Mouse (Mus musculus) spleen, postnatal 4 days (tissue): ENCODE data around the gene Tecr.
"Not testable (repeated sequence)": the region's sequence is repeated elsewhere in the genome, so short reads cannot be mapped to it uniquely, and the experiment has no call there.

Experiments
- DNase-seq, 2 experiments: peaks; one replicate each; pipeline ENCODE4 v3.0.0; 2022; ENCODE audit warnings: low spot score in 2 of 2

Gene Tecr

DNA sequence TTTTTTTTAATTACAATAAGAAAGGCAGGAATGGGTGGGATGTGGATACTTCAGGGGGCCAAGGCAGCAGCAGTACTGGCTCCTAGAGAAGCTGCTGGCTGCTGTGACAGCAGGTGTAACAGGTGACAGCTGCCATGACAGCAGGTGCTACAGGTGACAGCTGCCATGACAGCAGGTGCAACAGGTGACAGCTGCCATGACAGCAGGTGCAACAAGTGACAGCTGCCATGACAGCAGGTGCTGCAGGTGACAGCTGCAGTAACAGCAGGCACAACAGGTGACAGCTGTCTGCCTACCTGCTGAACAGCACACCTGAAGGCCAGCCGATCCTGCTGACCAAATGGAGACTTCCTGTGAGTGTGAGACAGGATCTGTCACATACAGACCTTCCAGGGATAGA, 23.0 kb downstream of the Tecr start:
- no peak for DNase-seq

DNA sequence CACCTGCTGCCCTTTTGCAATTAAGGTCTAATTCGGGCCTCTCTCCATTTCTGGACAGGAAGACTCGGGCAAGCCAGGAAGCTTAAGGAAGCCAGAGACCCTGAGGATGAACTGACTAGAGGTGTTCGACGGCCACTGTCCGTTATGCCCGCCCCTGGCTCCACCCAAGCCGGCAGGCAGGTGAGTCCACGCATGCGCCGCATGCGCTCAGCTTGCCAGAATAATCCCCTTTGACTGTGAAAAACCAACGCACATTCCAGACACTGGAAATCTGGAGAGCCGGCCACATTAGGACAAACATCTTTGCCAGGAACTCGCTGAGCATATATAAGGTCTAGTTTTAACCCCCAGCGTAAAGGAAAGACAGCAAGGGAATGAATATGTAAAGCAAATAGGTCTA, 24.5 kb downstream of the Tecr start:
- DNase-seq = no peak

DNA sequence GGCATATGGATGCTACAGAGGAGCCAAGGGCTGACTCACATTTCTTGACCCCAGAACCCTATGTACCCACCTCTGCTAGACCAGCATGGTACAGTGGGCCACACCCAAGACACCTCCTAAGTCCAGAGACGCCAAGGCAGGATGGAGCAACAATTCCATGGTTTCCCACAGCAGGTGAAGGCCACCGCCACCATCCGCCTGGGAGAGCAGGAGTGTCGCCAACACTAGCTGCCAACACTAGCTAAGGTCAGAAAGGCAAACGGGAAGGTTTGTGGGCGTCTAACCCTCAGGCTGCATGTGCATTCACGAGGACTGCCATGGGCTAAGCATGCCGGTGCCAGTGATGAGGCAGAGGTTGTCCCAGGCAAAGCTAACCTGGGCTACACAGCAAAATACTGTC, 25.5 kb downstream of the Tecr start:
- no peak for DNase-seq

DNA sequence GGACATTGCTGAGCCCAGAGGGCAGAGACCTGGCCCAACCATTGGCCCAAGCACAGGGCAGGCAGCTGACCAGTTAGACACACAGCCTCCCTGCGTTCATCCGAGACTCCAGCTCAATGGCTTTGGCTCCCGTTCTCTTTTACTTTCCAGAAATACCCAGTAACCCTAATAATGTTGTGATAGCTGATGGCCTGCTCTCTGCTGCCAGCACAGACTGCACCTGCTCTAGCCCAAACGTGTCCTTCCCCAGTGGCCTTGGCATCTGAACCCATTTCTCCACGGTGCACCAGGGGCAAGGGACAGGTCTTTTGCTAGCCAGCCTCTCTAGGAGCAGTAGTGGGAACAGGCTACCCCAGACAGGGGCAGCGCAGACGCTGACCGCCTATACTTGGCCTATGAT, 26.9 kb downstream of the Tecr start:
- DNase-seq = no peak

DNA sequence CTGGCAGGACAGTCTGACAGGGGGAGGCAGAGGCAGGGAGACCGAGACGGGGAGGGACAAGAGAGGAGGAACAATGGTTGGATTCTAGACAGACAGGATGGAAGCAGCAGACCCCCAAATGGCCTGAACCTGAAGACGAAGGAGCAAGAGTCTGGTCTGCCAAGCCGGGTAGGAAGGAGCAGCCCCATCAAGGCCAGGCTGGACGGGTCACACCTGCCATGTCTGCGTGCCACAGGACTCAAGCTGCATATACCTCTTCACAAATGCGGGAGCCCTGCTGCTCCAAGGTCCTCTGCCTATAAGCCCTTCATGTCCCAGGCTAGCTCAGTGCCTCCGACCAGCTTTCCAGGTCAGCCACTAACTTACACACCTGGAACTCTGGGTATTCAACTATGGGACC, 28.1 kb downstream of the Tecr start:
- peak; percentile 8 to 54 for DNase-seq

DNA sequence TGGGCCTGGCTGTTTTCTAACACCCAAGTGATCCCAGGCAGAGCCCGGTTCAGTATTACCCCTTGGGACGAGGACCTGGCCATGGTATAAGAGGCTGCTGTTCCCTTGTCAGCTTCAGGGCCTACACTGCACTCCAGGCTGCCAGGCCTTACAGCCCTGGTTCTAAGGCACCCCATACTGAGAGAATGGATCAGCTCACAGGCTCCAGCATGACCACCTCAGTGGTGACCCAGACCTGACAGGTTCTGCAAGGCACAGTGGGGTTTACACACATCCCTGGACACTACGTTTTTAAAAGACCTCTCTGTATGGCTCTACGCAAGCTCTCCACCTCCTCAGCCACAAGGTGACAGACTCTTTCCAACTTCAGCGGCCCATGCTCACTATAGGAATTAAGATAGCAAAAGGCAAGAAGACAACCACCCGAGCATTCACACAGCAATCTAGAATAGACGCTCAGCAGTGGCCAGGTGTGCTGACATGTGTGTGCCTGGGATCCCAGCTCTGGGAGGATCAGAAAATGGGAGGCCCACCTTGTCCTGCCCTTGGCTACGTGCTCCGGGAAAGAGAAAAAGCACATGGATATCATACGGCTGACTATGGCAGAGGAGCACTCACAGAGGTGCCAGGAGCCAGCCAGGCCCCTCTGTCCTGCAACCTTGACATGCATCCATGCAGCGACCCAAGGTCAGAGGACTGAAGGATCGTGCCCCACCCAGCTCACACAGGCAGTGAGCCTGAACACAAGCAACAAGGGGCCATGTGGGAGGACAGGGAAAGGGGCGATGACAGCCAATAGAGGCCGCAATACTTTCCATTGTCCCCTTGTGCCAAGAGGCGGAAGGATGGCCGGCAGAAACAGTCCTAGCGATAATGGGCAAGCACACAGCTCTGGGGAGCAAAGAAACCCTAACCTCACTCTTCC, 29.4 kb downstream of the Tecr start:
- peak; percentile 11 to 59 for DNase-seq

DNA sequence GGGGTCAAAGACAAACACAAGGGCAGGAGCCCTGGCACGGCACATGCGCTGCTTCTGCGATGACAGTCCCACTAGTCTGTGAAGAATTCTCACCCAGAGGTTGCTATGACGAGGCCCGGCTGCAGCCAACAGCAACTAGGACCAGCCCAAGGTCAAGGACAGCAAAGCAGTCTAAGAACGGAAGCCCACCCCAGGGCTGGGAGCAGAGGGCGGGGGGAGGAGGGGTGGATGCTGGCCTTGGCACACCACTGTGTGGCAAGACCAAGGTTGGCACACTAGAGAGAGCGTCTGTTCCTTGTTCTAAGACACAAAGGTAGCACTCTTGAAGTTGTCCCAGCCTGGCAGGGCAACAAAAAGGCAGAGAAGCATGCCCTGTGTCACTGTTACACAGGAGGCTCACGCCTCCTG, 30.4 kb downstream of the Tecr start:
- peak; percentile 25 to 64 for DNase-seq

DNA sequence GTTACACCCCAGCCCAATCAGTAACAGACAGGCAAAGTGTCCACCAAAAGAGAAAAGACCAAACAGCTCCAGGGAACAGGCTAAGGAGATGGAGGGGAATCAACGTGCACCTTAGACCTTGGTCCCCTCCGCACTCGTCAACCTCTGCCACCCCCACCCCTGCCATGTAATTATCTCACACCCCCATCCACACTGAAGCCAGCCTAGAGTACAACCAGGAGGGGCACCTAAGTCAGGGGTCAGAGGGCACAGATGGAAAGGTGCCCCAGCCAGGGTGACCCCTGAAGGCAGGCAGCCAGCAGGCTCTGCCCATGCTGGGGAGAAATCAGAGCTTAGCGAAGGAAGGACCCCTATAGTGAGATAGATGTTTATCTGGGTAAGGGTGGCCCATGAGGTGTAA, 30.9 kb downstream of the Tecr start:
- DNase-seq = peak in 1 of 2 experiments; percentile 59

DNA sequence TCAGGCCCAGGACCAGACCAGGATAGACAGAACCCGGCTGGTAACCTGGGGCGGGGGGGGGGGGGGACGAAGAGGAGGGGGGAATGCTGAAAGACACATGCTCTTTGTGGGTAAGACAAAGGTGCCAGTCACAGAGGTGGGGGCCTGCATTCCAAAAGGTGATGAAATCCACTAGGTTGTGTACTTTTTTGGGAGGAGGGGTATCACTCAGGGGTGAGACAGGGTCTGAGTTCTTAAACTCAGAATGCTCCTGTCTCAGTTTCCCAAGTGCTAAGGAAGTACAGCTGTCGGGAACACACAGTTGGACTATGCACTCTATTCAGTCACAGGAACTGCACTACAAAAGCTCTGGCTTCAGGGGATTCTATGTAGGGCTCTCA, 31.3 kb downstream of the Tecr start:
- no peak for DNase-seq

DNA sequence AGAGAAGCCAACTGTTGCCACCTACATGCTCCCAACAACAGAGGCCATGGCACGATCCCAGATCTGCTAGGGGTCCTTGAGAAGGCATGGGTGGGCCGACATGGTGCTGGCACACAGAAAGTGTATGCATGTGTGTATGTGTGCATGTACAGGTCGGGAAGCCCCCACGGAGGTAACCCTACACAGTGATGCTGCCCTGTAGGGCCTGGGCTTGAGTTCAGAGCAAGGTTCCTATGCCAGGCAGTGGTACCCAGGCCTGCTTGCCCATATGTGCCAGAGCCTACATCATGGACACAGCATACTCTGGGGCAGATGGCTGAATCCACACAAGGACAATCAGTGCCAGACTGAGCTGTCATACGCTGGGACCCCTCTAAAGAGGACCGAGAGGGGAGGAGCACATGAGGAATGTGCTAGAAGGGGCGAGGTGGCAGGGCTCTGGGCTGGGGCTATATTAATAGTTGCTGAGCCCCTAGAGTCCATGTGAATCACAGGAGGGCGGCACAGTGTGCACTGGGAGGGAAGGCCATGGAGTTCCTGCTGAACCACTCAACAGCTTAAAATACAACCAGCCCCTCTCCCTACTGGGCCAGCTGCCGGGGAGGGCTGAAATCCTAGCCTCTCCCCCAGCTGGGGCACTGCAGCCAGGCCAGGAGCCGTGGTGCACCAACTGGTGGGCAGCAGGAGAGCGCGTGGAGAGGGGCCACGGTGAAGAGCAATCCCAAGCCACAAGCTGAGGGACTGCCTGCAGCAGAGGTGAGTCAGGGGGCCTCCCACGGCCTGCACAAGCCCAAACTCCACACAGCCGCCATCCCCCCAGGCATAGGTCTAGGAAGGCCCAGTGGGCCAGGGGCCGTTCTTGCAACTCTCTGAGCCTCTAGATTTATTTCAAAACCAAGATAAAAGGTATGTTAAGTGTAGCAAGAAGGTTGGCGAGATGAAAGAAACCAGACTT, 31.9 kb downstream of the Tecr start:
- peak; percentile 9 to 59 for DNase-seq

DNA sequence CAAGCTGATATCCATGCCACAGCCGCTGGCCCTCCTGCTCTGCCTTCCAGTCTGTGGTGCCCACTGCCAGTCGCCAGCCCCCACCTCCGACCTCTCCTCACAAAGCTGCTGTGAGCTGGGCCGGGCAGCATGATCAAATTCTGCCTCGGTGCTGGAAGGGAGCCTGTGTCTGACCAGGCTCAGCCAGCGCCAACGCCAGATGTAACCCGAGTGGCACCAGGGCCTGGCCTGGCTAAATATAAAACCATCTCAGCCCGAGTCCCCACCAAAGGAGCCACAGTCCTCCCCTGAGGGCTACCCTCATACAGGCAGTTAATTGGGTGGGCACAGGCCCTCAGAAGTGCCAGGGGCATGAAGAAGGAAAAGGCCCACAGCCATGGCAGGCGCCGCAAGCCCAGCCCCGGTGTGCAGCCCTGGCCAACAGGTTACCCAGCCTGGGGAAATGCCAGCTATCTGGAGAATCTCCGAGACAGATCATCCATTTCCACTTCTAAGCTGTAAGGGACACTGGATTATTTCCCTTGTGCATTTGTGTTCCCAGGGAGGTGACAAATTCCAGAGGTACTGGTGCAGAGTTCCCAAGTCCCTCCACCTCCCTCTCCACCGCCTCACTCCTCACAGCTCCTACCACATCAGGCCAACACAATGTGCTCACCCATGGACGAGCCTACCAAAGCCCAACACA, 33.0 kb downstream of the Tecr start:
- DNase-seq = peak; percentile 11 to 60

DNA sequence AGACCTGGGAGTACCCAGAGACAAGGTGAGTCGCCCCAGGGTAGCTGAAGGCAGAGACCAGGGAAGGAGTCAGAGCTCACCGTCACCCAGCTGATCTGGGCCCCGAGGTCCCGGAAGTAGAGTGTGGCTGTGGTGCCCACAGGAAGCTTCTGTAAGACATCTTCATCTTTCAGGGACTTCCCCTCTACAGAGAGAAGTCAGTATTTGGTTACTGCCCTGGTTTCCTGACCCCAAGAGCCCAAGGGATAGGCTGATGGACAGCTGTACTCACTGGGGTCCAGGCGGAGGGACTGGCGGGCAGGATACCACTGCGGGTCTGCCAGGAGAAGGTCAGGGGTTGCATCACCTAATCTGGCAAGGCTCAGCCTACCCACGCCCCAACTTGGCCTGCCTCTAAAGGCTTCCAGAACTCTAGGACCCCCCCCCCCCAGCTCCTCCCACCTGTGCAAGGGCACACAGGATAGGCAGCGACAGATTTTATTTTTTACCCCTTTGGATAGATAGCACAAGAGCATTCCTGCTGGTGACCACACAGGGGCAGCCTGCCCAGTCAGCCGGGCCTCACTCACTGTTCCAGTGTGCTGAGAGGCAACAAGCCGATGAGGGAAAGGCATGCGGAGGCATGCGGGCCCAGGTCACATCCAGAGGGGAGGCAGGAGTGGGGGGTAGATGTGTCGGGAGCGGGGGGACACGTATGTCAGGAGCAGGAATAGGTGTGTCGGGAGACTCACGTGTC, 34.5 kb downstream of the Tecr start:
- peak; percentile 60 to 77 for DNase-seq

DNA sequence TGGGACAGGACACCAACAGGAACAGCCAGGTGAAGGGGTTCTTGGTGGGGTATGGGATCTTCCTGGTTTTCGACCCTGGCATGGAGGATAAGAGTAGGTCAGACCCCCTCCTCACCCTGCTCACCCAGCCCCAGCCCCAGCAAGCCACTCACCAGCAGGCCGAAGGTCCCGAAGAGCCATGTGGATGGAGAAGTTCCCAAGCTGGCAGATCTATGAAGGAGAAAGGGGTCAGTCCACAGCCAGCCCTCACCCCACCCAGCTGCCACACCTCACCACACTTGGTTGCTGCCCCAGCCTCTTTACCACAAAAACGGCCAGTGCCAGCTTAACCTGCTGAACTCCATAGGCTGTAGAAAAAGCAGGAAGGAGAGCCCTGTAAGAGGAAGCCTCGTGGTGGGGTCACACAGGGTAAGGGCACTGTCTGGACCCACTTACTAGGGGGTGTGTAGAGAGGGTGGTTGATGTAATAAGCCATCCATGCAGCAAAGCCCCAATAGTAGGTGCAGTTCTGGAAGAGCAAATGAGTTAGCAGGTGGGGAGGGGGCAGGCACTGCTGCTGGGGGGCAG, 35.4 kb downstream of the Tecr start:
- DNase-seq = peak; percentile 14 to 62

DNA sequence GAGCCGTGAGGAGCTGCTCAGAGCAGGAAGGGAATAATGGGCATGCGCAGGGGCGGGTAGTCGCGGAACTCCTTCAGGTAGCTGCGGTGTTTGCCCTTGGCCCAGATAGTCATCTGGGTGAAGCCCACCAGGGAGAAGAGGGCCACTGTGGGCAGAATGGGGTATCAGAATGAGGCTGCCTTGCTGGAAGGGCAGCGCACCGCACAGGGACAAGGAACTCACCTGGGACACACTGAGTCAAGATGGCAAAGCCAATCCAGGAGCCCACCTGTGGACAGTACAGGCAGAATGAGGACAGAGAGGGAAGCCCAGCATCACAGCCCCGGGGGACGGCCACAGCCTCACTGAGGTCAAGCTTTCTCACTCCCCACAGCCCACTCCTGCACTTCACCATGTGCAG, 36.0 kb downstream of the Tecr start:
- DNase-seq = peak; percentile 11 to 65

DNA sequence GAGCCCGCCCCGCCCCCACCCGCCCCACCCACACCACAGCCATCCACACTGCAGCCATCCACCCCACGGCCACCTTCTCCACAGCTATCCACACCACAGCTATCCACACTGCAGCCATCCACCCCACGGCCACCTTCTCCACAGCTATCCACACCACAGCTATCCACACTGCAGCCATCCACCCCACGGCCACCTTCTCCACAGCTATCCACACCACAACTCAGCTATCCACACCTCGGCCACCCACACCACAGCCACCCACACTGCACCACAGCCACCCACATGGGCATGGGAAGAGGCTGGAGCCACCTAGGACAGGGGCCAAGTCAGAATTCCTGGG, 36.8 kb downstream of the Tecr start:
- DNase-seq = not testable (repeated sequence)

DNA sequence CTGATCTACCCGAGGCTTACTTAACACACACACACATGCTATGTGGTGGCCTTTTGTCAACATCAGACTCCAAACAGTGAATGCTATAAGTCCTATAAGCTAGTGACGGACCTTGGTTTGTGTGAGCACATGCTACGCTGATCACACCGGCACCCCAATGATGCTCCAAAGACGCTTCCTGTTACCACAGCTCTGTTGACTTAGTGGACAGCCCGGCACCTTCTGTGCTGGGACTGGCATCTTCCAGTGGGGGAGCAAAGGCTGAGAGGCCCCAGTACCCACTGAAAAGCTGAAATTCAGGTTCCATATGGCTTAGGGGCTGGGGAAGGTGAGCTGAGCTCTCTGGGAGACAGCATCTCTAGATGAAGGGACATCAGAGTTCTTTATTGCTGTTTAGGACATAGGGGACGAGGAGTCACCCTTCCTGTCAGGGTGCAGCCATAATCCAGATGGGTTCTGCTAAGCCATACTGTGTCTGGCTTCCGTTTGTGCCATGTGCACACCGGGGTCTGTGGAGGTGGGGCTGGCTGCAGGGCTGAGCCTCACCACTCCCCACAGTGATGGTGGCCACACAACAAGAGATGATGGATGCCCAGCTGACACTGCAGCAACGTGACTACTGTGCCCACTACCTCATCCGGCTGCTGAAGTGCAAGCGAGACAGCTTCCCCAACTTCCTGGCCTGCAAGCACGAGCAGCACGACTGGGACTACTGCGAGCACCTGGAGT, 37.3 kb downstream of the Tecr start:
- peak in 1 of 2 experiments; percentile 58 for DNase-seq

DNA sequence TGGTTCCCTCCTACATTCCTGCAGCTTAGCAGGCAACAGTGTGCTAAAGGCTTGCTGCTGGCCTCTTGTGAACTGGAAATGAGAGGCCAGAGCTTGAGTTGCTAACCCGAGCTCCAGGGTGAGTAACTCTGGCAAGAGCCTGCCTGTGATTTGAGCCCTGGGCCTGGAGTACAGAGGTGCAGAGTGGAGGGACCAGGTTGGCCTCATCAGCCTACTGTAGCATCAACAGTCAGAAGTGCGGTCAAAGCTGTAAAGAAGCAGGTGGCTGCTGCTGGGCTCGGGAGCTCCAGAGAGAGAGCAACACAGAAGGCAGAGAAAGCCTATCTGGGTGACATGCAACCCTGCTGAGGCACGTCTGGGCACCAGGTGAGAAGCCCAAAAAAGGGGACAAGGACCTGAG, 38.6 kb downstream of the Tecr start:
- peak in 1 of 2 experiments; percentile 57 for DNase-seq

DNA sequence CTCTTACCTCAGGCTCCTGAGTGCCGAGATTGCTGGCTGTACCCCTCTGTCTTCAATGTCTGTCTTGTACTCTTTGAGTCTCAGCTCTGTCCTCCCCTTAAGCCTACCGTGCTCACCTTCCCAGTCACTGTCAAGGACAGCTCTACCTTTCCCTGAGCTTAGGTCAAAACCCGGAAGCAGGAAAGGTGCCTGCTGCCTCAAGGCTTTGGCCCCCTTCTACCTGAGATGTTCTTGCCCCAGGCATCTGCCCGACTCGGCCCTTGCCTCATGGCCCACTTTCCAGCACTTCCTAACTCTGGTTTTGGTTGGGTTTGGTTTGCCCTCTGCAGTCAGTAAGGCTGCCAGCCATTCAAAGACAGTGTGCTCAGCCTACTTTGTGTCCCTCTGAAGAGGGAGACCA, 39.0 kb downstream of the Tecr start:
- DNase-seq = no peak

DNA sequence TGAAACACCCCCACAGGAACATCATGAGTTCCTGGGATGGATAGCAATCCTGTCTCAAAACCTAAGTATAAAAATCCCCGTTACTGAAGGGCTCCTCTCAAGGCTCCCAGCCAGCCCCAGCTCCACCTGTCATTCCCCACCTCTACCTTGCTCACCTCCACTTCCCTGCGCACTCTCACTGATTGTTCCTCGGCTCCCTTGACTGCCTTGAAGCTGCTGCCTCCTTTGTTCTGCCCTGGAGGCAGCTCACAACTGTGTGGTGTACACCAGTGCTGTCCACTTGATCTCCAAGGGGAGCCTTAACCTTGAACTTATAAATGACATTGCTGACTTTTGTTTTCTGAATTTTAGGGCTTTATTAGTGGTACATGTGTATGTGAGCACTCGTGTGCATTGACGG, 39.6 kb downstream of the Tecr start:
- peak in 1 of 2 experiments; percentile 56 for DNase-seq

DNA sequence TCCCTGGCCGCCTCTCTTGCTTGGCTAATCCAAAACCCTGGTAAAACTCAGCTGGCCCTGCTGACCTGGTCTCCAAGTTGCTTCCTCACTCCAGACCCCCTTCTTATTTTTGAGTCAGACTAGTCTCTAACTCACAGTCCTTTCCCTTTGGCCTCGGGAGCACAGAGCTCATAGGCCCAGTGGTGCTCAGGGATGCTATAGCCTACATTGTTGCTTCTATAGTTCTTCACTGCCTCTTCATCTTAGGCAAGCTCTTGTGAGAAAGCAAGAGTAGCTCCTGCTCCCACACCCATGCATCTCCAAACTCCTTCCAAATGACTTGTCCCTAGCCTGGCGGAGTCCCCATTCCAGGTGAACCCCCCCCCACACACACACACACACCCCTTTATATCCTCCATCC, 40.1 kb downstream of the Tecr start:
- peak in 1 of 2 experiments; percentile 59 for DNase-seq
